Mouse (Mus musculus) ES-E14 (cell line): Measurements from ENCODE around the gene Gpam.

ENCODE experiments used
- MAFK ChIP-seq: IDR thresholded peaks from 2 replicates; pipeline ENCODE4 v1.6.1; 2014; ENCODE audit warnings: mild to moderate bottlenecking, low read depth, low read length, inconsistent platforms; ENCODE audit not compliant: insufficient read depth
- ZC3H11A ChIP-seq: IDR thresholded peaks from 2 replicates; pipeline ENCODE4 v1.6.1; 2012; ENCODE audit warnings: low read depth, mild to moderate bottlenecking, inconsistent platforms, low read length, borderline replicate concordance
- ZNF384 ChIP-seq: IDR thresholded peaks from 2 replicates; pipeline ENCODE4 v1.6.1; 2012; ENCODE audit warnings: low read depth, low read length, inconsistent platforms

DNA sequence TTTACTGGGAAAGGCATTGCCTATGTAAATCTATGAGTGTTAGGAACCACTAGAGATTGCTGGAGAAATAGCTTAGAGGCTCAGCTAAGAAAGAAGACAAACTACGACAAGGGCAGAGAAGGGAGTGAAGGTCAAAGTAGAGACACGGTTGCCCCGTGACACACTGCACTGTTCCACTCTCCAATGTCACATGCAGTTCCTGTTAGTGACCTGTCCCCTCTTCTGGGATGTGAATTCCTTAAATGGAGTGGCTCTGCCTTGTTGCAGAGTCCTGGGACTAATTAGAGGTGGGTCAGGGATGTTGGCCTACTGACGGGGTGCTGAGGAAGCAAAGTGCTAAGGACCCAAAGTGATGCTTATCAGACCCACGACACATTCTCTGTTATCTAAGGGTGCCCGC, 5.2 kb downstream of the Gpam start:
- no peak for TF ChIP-seq ZC3H11A
- TF ChIP-seq ZNF384: no peak
- no peak for TF ChIP-seq MAFK
